In the genomic region with DNA sequence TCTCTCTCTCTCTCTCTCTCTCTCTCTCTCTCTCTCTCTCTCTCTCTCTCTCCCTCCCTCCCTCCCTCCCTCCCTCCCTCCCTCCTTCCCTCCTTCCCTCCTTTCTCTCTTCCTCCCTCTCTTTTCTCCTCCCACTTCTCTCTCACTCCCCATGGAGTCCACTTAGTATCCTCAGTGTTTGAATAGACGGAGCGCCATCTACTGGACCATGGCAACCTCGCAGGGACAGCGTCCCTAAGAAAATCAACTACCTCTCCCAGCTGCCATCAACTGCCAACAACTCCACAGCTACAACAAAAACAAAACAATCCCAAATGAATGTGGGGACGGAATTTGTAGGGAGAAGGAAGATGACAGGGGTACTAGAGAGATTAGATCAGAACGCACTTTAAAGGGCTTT, we compare ENCODE assay signal across 9 mouse cellular contexts.
A peak's percentile ranks its signal among the peaks of the same experiment; 100 is the strongest.
DNase-seq lines count a peak whose midpoint lies in the region; ATAC-seq and TF ChIP-seq lines count a peak whose summit lies in the region.
"Had no signal": no experiment of that assay in that cellular context is flagged by ENCODE, and none has a peak within 500 bp of the region (broad histone marks: within the 10 kb centered on the region; RNA-seq: fewer than 3 reads in every experiment).

No protein-coding gene starts in this region.

- 10% methylated on average over 6 of the region's 6 CpGs for WGBS in kidney, embryonic 16.5 days
- WGBS in liver, adult 2 months = 8% methylated on average over 6 of the region's 6 CpGs

- no peak overlapping the region for H3K4me2 ChIP-seq in kidney, embryonic 16.5 days (replicated peaks; ENCODE audit: low read depth, low read length)
- H3K4me2 ChIP-seq: embryonic facial prominence, embryonic 15.5 days had no signal

- no peak overlapping the region for H3K4me3 ChIP-seq in kidney, embryonic 16.5 days (ENCODE audit: low read length)
- no peak overlapping the region for H3K4me3 ChIP-seq in liver, adult 2 months (ENCODE audit: insufficient read depth, low read depth, low read length)
- H3K4me3 ChIP-seq: embryonic facial prominence, embryonic 15.5 days had no signal

- no peak overlapping the region for H3K27ac ChIP-seq in kidney, embryonic 16.5 days (ENCODE audit: low read length)
- H3K27ac ChIP-seq in liver, adult 2 months (replicated peaks; ENCODE audit: insufficient read depth, low read depth, low read length) = no peak overlapping the region
- H3K27ac ChIP-seq: embryonic facial prominence, embryonic 15.5 days had no signal

- no peaks in the 10 kb centered on the region for H3K27me3 ChIP-seq in kidney, embryonic 16.5 days (ENCODE audit: insufficient read depth, low read length)
- H3K27me3 ChIP-seq in liver, adult 2 months (ENCODE audit: control insufficient read depth, insufficient read depth, low read length) = no peaks in the 10 kb centered on the region
- H3K27me3 ChIP-seq: embryonic facial prominence, embryonic 15.5 days had no signal

- no peaks in the 10 kb centered on the region for H3K79me2 ChIP-seq in liver, adult 2 months (ENCODE audit: control insufficient read depth, insufficient read depth, low read length)

- DNase-seq in 3T3-L1 (ENCODE audit: low read depth, low spot score) (peak; percentile 90), NIH3T3 (ENCODE audit: low read depth) (peak; percentile 93)
- DNase-seq in cerebellum, postnatal 14 days = peak; percentile 85 to 88
- DNase-seq in gastrocnemius, postnatal 14 days = peak; percentile 66
- peak; percentile 55 for DNase-seq in liver, adult 2 months (ENCODE audit: extremely low read depth, low read depth, low spot score)
- peak; percentile 21 for DNase-seq in ovary, postnatal 10 days (ENCODE audit: low spot score)
- DNase-seq in thymus, postnatal 10 days (ENCODE audit: low spot score in 2 of 2) = peak; percentile 14 to 65

- peak; percentile 76; the same call in 1 of the 2 replicates for ATAC-seq in kidney, embryonic 16.5 days (ENCODE audit: low FRiP score, low TSS enrichment)

- H3K4me1 ChIP-seq in kidney, embryonic 16.5 days (ENCODE audit: insufficient read depth, low read length) = no peaks in the 10 kb centered on the region
- H3K4me1 ChIP-seq in liver, adult 2 months (ENCODE audit: control insufficient read depth, insufficient read depth, low read length) = no peaks in the 10 kb centered on the region
- H3K4me1 ChIP-seq: embryonic facial prominence, embryonic 15.5 days had no signal

- no peaks in the 10 kb centered on the region for H3K36me3 ChIP-seq in kidney, embryonic 16.5 days (ENCODE audit: insufficient read depth, low read length)
- H3K36me3 ChIP-seq in liver, adult 2 months (ENCODE audit: control insufficient read depth, insufficient read depth, low read length) = no peaks in the 10 kb centered on the region
- H3K36me3 ChIP-seq: embryonic facial prominence, embryonic 15.5 days had no signal

- H3K9me3 ChIP-seq in kidney, embryonic 16.5 days (ENCODE audit: low read length) = no peaks in the 10 kb centered on the region
- H3K9me3 ChIP-seq: embryonic facial prominence, embryonic 15.5 days had no signal

- TF ChIP-seq POLR2A in liver, adult 2 months (IDR thresholded peaks at IDR 0.05; ENCODE audit: extremely low read depth, insufficient read depth, low read length) = no peak

- intact Hi-C loops in gastrocnemius, postnatal 14 days (cut with DNase I; ENCODE audit: low total_unique reads) = no loop called here

- H3K9ac ChIP-seq in kidney, embryonic 16.5 days (replicated peaks; ENCODE audit: low read length) = no peak overlapping the region
- no peak overlapping the region for H3K9ac ChIP-seq in liver, adult 2 months (ENCODE audit: low read depth, low read length)
- H3K9ac ChIP-seq: embryonic facial prominence, embryonic 15.5 days had no signal

- peak; percentile 80 for TF ChIP-seq CTCF in liver, adult 2 months (IDR thresholded peaks at IDR 0.05; ENCODE audit: low read depth, low read length)

Comparison
In these comparisons a context has a peak if more than half of its experiments do, and no peak if none do; other contexts are left out.
1. DNase-seq: peak in every context shown above with its lines; median percentile 93 in NIH3T3; 90 in 3T3-L1; 86 in cerebellum, postnatal 14 days; 66 in gastrocnemius, postnatal 14 days; 55 in liver, adult 2 months; 40 in thymus, postnatal 10 days; 21 in ovary, postnatal 10 days.